Comparison of ENCODE assay signal across 16 mouse cellular contexts in the genomic region with DNA sequence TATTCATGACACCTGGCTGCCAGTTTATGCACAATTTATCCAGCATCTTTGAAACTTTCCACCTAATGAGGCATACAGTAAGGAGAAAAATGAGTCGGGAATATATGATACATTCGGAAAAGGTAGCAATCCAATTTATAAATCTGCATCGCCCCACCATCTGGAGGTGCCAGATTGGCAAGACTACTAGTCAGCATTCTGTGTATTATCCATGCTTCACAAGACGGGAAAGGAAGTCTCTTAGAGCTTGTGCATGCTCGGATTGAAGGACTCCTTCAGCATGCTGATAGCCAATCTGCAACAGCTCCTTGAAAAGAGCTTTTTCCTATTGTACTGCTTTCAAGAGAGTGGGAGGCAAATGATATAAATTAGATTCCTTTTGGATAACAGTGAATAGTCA.
DNase-seq lines count a peak whose midpoint lies in the region; ATAC-seq and TF ChIP-seq lines count a peak whose summit lies in the region.
"Had no signal": no experiment of that assay in that cellular context is flagged by ENCODE, and none has a peak within 500 bp of the region (broad histone marks: within the 10 kb centered on the region; RNA-seq: fewer than 3 reads in every experiment).

No protein-coding gene starts in this region.

- WGBS in forebrain, embryonic 14.5 days: 30% methylated on average over 5 of the region's 5 CpGs
- WGBS in forebrain, embryonic 10.5 days: 81% methylated on average over 5 of the region's 5 CpGs
- WGBS in forebrain, embryonic 16.5 days: 33% methylated on average over 5 of the region's 5 CpGs
- 70% methylated on average over 5 of the region's 5 CpGs for WGBS in heart, adult 2 months

- intact Hi-C loops in heart, adult 2 months (cut with DNase I): no loop called here

- H3K9ac ChIP-seq in forebrain, embryonic 14.5 days (ENCODE audit: low read length): no peak overlapping the region
- H3K9ac ChIP-seq in forebrain, embryonic 16.5 days (replicated peaks; ENCODE audit: low read depth, low read length): no peak overlapping the region
- H3K9ac ChIP-seq in heart, adult 2 months (ENCODE audit: low read depth, low read length): no peak overlapping the region
- H3K9ac ChIP-seq: embryonic facial prominence, embryonic 15.5 days; limb, embryonic 12.5 days; liver, embryonic 14.5 days had no signal

- DNase-seq in forebrain, embryonic 14.5 days (ENCODE audit: low spot score): peak; percentile 71
- DNase-seq in forebrain, embryonic 10.5 days (ENCODE audit: extremely low spot score, low spot score): no peak
- DNase-seq in right cerebral cortex, adult 2 months (ENCODE audit: low spot score in 2 of 2): peak; percentile 16 to 19
- DNase-seq in right cerebral cortex, postnatal 25 days: no peak
- DNase-seq in layer of hippocampus, postnatal 36 days: peak; percentile 12 to 21
- DNase-seq in heart, adult 2 months: no peak
- DNase-seq: gastrocnemius, postnatal 25 days; heart, postnatal 36 days; kidney, adult 2 months; lung, postnatal 10 days had no signal

- no peaks in the 10 kb centered on the region for H3K36me3 ChIP-seq in forebrain, embryonic 14.5 days (ENCODE audit: control insufficient read depth, insufficient read depth, low read length)
- no peaks in the 10 kb centered on the region for H3K36me3 ChIP-seq in forebrain, embryonic 10.5 days (replicated peaks)
- H3K36me3 ChIP-seq in forebrain, embryonic 16.5 days (ENCODE audit: control insufficient read depth, insufficient read depth): no peaks in the 10 kb centered on the region
- no peaks in the 10 kb centered on the region for H3K36me3 ChIP-seq in heart, adult 2 months (ENCODE audit: control insufficient read depth, insufficient read depth, low read length)
- H3K36me3 ChIP-seq: embryonic facial prominence, embryonic 15.5 days; limb, embryonic 12.5 days had no signal

- 0 out of 2 replicates have a peak, but pooled peaks cover 5% of the 10 kb centered on the region for H3K4me1 ChIP-seq in forebrain, embryonic 14.5 days (ENCODE audit: control insufficient read depth, insufficient read depth, low read length)
- H3K4me1 ChIP-seq in forebrain, embryonic 10.5 days: no peaks in the 10 kb centered on the region
- H3K4me1 ChIP-seq in forebrain, embryonic 16.5 days (replicated peaks; ENCODE audit: control insufficient read depth, insufficient read depth, low read length): no peaks in the 10 kb centered on the region
- H3K4me1 ChIP-seq in heart, adult 2 months (ENCODE audit: control insufficient read depth, insufficient read depth, low read length): no peaks in the 10 kb centered on the region
- H3K4me1 ChIP-seq: embryonic facial prominence, embryonic 15.5 days; limb, embryonic 12.5 days had no signal

- no peaks in the 10 kb centered on the region for H3K27me3 ChIP-seq in forebrain, embryonic 14.5 days (replicated peaks; ENCODE audit: control insufficient read depth, insufficient read depth, low read length)
- no peaks in the 10 kb centered on the region for H3K27me3 ChIP-seq in forebrain, embryonic 10.5 days (ENCODE audit: poor library complexity, severe bottlenecking)
- no peaks in the 10 kb centered on the region for H3K27me3 ChIP-seq in forebrain, embryonic 16.5 days (replicated peaks; ENCODE audit: control insufficient read depth, insufficient read depth, low read length)
- H3K27me3 ChIP-seq in heart, adult 2 months (ENCODE audit: control insufficient read depth, insufficient read depth, low read length): no peaks in the 10 kb centered on the region
- H3K27me3 ChIP-seq: embryonic facial prominence, embryonic 15.5 days; limb, embryonic 12.5 days had no signal

- H3K4me2 ChIP-seq in forebrain, embryonic 14.5 days (ENCODE audit: low read length): no peak overlapping the region
- no peak overlapping the region for H3K4me2 ChIP-seq in forebrain, embryonic 16.5 days (ENCODE audit: low read length)
- H3K4me2 ChIP-seq: embryonic facial prominence, embryonic 15.5 days; heart, embryonic 11.5 days; limb, embryonic 12.5 days had no signal

- 0 out of 2 replicates have a peak, but pooled peaks have one; percentile 42 for ATAC-seq in forebrain, embryonic 14.5 days
- peak; percentile 65; the same call in 1 of the 2 replicates for ATAC-seq in forebrain, embryonic 16.5 days
- no peak for ATAC-seq in frontal cortex, adult (ENCODE audit: low TSS enrichment)

- no peak for TF ChIP-seq EP300 in heart, adult 2 months (IDR thresholded peaks at IDR 0.05; ENCODE audit: insufficient read depth, low read depth, low read length)

- no peaks in the 10 kb centered on the region for H3K79me2 ChIP-seq in heart, adult 2 months (replicated peaks; ENCODE audit: control insufficient read depth, insufficient read depth, low read length)

- TF ChIP-seq CTCF in heart, adult 2 months (IDR thresholded peaks at IDR 0.05): no peak

- H3K27ac ChIP-seq in forebrain, embryonic 14.5 days (ENCODE audit: low read depth, low read length): no peak overlapping the region
- H3K27ac ChIP-seq in forebrain, embryonic 10.5 days: no peak overlapping the region
- peak overlapping the region; percentile 65 for H3K27ac ChIP-seq in forebrain, embryonic 16.5 days (ENCODE audit: low read length)
- H3K27ac ChIP-seq in heart, adult 2 months: no peak overlapping the region
- H3K27ac ChIP-seq: embryonic facial prominence, embryonic 15.5 days; limb, embryonic 12.5 days; liver, embryonic 14.5 days had no signal

- H3K9me3 ChIP-seq in forebrain, embryonic 14.5 days (replicated peaks; ENCODE audit: control insufficient read depth, low read length): no peaks in the 10 kb centered on the region
- no peaks in the 10 kb centered on the region for H3K9me3 ChIP-seq in forebrain, embryonic 10.5 days
- H3K9me3 ChIP-seq in forebrain, embryonic 16.5 days (ENCODE audit: control insufficient read depth, low read length): no peaks in the 10 kb centered on the region
- H3K9me3 ChIP-seq: embryonic facial prominence, embryonic 15.5 days; limb, embryonic 12.5 days had no signal

- H3K4me3 ChIP-seq in forebrain, embryonic 14.5 days (ENCODE audit: low read depth, low read length): no peak overlapping the region
- no peak overlapping the region for H3K4me3 ChIP-seq in forebrain, embryonic 10.5 days
- H3K4me3 ChIP-seq in forebrain, embryonic 16.5 days (replicated peaks; ENCODE audit: low read length): no peak overlapping the region
- no peak overlapping the region for H3K4me3 ChIP-seq in heart, adult 2 months
- H3K4me3 ChIP-seq: embryonic facial prominence, embryonic 15.5 days; limb, embryonic 12.5 days had no signal

- no peak for TF ChIP-seq POLR2A in heart, adult 2 months (IDR thresholded peaks at IDR 0.05; ENCODE audit: insufficient read depth, low read depth, low read length)

Comparison
In these comparisons a context has a peak if more than half of its experiments do, and no peak if none do; other contexts are left out.
1. DNase-seq: peak in forebrain, embryonic 14.5 days (single experiment), right cerebral cortex, adult 2 months (2 of 2) and layer of hippocampus, postnatal 36 days (2 of 2); none in forebrain, embryonic 10.5 days (single experiment), right cerebral cortex, postnatal 25 days (single experiment) and heart, adult 2 months (0 of 2).